Mouse (Mus musculus) cerebellum, adult 2 months (tissue): ENCODE measurements at regions not wholly inside any gene's neighbourhood (a gene's known extent, or its start where the extent isn't known, plus 50 kb on each side); places are given as distances from the start of the nearest gene placed in this dataset.

Experiments used
- DNase-seq, 2 experiments: peaks; one replicate each; pipeline ENCODE4 v3.0.0; 2021
- H3K27ac ChIP-seq: fragments of 200-500 bp; 2 replicates; pipeline ENCODE4 v1.5.1; 2012; ENCODE audit warnings: low read length, control low read depth, inconsistent platforms; ENCODE audit not compliant: insufficient read depth
- H3K27me3 ChIP-seq: fragments of 200-500 bp; 2 replicates; pipeline ENCODE4 v1.6.1; 2012; ENCODE audit warnings: inconsistent platforms, mild to moderate bottlenecking, low read length, moderate library complexity; ENCODE audit not compliant: control insufficient read depth, insufficient read depth
- H3K4me1 ChIP-seq: fragments of 200-500 bp; 2 replicates; pipeline ENCODE4 v1.6.1; 2011; ENCODE audit warnings: low read length; ENCODE audit not compliant: control insufficient read depth, insufficient read depth
- H3K4me3 ChIP-seq: fragments of 200-500 bp; replicated peaks from 2 replicates; pipeline ENCODE3; 2011; ENCODE audit warnings: mild to moderate bottlenecking, low read depth, low read length, control low read depth; ENCODE audit not compliant: insufficient read depth
- CTCF ChIP-seq: fragments of 200-500 bp; IDR thresholded peaks from 2 replicates; pipeline ENCODE4 v1.5.1; 2011; ENCODE audit warnings: low read depth, mild to moderate bottlenecking, control low read depth, low read length, moderate library complexity, borderline replicate concordance; ENCODE audit not compliant: insufficient read depth
- POLR2A ChIP-seq: fragments of 200-500 bp; IDR thresholded peaks from 2 replicates; pipeline ENCODE4 v1.6.1; 2011; ENCODE audit warnings: low read length, control low read depth, borderline replicate concordance; ENCODE audit not compliant: insufficient read depth
- WGBS: fragments of 180-500 bp; shearing (Covaris S2); methylation state at CpG from one replicate; pipeline ENCODE4 v1.1.7; 2018; 5-methylcytosine and 5-hydroxymethylcytosine counted together

DNA sequence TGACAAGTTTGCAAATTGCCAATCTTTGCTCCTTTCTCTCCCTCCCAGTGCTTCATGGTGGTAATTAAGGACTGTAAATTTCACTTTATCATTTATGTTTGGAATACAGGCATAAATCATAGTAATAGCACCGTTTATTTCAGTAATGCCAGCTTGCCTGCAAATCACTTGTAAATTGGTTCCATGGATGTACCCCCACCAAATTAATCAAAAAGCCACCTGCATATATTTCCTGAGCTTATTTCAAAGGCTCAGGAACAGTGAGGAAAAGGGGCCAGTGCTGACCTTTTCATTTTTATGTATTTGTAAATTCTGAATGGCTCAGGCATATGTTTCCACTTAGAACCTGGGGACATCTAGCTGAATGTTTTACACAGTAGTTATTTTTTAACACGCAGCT lies 115.0 kb downstream of the D3Ertd751e start:
- Histone ChIP-seq H3K4me3 (no peak overlapping the region), H3K4me1 (no peaks in the 10 kb centered on the region), H3K27me3 (no peaks in the 10 kb centered on the region), H3K27ac (no peak overlapping the region)
- WGBS, result 85% methylated on average over 2 of the region's 2 CpGs
- no peak for DNase-seq
- TF ChIP-seq POLR2A (no peak), CTCF (no peak)

- DNase-seq, result no peak
- Histone ChIP-seq H3K27me3 (no peaks in the 10 kb centered on the region), H3K4me1 (no peaks in the 10 kb centered on the region), H3K4me3 (no peak overlapping the region), H3K27ac (no peak overlapping the region)
- TF ChIP-seq CTCF (no peak), POLR2A (no peak)
Observed at GRCm38 (mm10) chr3:41862674-41863073, 120.3 kb downstream of the D3Ertd751e start.

DNA sequence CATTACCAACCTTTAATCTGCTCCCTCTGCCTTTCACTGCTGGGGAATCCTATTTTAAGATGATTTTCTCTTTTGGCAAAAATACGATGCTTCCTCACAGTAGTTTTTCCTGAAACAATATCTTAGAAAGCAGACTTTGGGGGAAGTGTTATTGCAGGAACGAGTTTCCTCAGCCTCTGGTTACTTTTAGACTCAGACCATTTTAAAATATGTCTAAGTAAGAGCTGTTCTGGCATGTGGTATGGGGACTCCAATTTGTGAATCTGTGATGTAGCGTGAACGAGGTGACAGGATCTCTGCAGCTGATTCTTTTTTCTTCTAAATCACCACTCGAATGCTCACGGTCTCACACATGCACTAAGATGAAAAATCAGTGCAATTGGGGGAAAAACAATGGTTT lies 166.5 kb downstream of the D3Ertd751e start:
- 90% methylated on average over 6 of the region's 6 CpGs for WGBS
- Histone ChIP-seq H3K27me3 (no peaks in the 10 kb centered on the region), H3K27ac (no peak overlapping the region), H3K4me1 (no peaks in the 10 kb centered on the region), H3K4me3 (no peak overlapping the region)
- DNase-seq, result no peak
- TF ChIP-seq POLR2A (no peak), CTCF (no peak)

GRCm38 (mm10) chr3:41913190-41913589 lies 170.8 kb downstream of the D3Ertd751e start:
- no peak for DNase-seq
- WGBS, result 58% methylated on average over 2 of the region's 2 CpGs
- no peaks in the 10 kb centered on the region for H3K27me3 ChIP-seq
- TF ChIP-seq CTCF (no peak), POLR2A (no peak)
- no peaks in the 10 kb centered on the region for H3K4me1 ChIP-seq
- H3K27ac ChIP-seq, result no peak overlapping the region
- no peak overlapping the region for H3K4me3 ChIP-seq

GRCm38 (mm10) chr3:41939843-41940242 lies 197.4 kb downstream of the D3Ertd751e start:
- WGBS, result 18% methylated on average over 4 of the region's 4 CpGs
- Histone ChIP-seq H3K4me3 (no peak overlapping the region), H3K4me1 (no peaks in the 10 kb centered on the region), H3K27me3 (no peaks in the 10 kb centered on the region), H3K27ac (no peak overlapping the region)
- TF ChIP-seq CTCF, result 0 out of 2 replicates have a peak, but pooled peaks have one; percentile 18
- no peak for TF ChIP-seq POLR2A
- no peak for DNase-seq

DNA sequence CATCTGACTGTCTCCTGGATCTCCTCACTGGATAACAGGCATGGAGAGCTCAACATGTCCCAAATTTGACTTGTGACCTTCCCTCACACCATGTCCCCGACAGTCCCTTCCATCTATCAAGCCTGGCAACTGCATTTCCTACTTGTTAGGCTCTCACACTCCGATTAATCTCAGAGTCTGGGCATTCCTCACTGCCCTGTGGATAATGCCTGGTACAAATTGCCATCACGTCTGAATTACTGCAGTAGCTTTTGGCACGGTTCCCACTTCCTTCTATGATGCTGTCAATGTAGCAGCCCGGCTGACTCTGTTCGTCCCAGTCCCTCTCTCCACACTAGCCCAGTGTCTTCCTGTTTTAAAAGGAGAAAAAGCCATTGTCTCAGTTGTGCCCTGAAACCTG lies 200.6 kb downstream of the D3Ertd751e start:
- TF ChIP-seq POLR2A, result no peak
- no peak for TF ChIP-seq CTCF
- Histone ChIP-seq H3K4me1 (no peaks in the 10 kb centered on the region), H3K4me3 (no peak overlapping the region), H3K27me3 (no peaks in the 10 kb centered on the region), H3K27ac (no peak overlapping the region)
- no peak for DNase-seq
- WGBS, result 5% methylated on average over 6 of the region's 6 CpGs

DNA sequence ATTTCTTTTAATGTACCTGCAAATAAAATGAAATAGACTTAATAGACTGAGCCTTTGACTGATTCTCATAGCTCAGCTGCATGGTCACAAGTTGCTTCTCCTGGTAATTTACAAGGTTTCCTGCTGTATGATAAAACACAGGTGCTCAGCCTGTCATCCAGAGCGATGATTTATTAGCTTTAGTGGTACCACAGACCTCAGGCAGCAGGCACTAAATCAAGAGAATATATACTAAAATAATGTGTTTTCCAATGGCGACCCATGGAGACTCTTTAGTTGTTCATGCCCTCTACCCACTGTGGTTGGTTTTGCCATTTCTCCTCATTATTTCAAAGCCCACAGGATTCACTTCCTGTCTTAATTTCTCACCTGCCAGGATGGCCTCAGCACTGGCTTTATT lies 207.0 kb downstream of the D3Ertd751e start:
- Histone ChIP-seq H3K4me1 (no peaks in the 10 kb centered on the region), H3K27ac (no peak overlapping the region), H3K27me3 (no peaks in the 10 kb centered on the region), H3K4me3 (no peak overlapping the region)
- WGBS, result 97% methylated on average over 2 of the region's 2 CpGs
- TF ChIP-seq CTCF, result no peak
- TF ChIP-seq POLR2A, result no peak
- DNase-seq, result no peak

GRCm38 (mm10) chr3:41957385-41957784 lies 215.0 kb downstream of the D3Ertd751e start:
- TF ChIP-seq CTCF (no peak), POLR2A (no peak)
- Histone ChIP-seq H3K4me3 (no peak overlapping the region), H3K27ac (no peak overlapping the region), H3K27me3 (no peaks in the 10 kb centered on the region), H3K4me1 (no peaks in the 10 kb centered on the region)
- 24% methylated on average over 3 of the region's 3 CpGs for WGBS
- no peak for DNase-seq
